Mouse (Mus musculus) MEL-GATA-1-ER (cell line): ENCODE measurements at regions not wholly inside any gene's neighbourhood (a gene's known extent, or its start where the extent isn't known, plus 50 kb on each side); places are given as distances from the start of the nearest gene placed in this dataset.

Experiments
- DNase-seq: peaks from one replicate; pipeline ENCODE4 v3.0.0-alpha.2; 2012; ENCODE audit warnings: low read depth; ENCODE audit errors: extremely low read depth

DNA sequence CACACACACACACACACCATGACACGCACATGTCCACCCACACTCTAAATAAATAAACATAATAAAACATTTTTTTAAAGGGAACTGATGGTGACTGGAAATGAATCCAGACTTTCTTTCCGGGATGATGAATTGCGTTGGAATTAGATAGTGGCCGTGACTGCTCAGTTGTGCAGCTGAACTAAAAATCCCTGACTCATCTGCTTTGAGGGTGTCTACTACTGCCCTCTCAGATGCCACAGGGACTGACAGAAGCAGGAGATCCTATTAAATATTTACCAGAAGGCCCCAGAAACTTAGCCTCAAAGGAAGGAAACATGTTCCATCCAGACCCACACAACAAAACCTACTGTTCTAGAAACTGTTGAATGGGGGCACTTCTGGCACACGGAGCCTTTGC, 65.7 kb downstream of the Polr2m start:
- no peak for DNase-seq

DNA sequence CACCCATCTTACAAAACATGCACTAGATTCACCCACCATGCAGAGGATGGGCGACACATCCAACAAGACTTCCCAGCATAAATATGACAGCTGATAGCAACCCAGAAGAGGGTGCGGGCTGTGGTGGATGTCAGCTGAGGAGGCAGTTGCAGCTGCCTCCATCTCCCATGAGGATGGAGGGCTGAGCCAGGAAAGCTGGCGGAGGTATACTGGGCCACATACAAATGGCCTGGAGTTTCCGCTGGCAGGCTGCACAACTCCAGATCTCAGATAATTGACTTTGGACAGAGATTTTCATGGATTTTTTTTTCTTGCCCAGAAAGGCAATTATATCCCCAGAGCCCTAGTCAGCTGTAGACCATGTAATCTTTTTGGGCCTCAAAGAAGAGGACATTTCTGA, 67.2 kb downstream of the Polr2m start:
- no peak for DNase-seq

DNA sequence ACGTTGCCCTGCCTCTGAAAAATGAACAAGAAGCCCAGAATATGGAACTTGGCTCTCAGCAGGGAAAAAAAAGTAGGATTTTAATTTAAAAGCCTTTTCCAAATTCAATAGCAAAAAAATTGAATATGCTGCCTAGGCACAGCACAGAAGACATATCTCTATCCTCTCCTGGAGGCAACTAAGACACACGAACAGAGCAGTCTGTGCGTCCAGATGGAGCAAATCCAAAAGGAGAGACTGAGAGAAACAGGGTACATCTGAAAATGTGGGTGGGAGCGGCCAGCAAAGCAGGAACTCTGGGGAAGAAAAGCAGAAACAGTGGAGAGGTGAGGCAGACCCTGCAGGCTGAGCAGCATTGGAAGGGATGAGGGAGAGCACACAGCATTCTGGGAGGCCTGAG, 68.5 kb downstream of the Polr2m start:
- DNase-seq: no peak

DNA sequence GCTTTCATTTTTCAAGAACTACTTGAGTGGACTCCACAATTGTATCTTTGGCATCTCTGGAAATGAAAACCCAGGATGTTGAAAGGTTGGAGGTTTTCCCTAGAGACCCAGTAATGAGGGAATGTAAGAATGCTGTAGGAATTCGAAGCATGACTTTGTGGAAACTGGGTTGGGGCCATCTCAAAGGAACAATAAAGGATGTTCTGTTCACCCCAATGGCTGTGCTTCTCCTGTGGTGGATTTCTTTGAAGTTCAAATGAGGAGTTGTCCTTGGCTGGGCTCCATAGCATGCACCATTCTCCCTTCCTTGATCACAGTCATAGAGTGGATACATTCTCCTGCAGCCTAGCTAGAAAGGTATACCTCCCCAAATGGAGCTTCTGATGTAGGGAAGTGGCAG, 74.6 kb downstream of the Polr2m start:
- no peak for DNase-seq

DNA sequence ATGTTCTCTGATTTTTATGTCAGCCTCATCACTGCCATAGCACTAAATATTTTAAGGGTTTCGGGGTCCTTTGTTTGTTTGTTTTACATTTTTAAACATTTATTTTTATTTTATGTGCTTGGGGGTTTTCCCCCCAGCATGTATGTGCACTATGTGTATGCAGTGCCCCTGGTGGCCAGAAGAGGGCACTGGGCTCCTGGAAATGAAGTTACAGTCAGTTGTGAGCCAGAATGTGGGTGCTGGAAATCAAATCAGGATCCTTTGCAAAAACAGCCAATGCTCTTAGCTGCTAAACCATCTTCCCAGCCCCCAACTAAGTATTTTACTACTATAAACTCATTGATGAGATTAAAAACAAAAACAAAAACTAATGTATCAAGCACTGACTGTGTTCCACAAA, 75.8 kb downstream of the Polr2m start:
- DNase-seq: no peak

DNA sequence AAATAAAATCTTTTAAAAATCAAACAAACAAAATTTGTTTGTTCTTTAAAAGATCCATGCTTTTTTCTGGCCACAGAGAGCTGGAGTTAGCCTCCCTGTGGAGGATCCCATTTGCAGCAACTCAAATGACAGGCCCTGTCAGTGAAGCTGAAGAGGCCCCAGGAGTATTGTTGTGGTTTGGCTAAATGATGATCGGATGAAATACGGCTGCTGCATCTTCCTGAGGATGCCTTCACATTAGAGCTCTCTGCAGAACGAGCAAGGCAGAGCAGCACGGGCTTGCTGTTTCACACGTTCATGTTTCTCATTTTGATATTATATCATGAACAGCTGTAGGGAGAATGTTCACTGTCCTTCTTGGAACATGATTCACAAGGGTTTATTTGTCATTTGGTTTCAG, 76.8 kb downstream of the Polr2m start:
- DNase-seq: no peak

DNA sequence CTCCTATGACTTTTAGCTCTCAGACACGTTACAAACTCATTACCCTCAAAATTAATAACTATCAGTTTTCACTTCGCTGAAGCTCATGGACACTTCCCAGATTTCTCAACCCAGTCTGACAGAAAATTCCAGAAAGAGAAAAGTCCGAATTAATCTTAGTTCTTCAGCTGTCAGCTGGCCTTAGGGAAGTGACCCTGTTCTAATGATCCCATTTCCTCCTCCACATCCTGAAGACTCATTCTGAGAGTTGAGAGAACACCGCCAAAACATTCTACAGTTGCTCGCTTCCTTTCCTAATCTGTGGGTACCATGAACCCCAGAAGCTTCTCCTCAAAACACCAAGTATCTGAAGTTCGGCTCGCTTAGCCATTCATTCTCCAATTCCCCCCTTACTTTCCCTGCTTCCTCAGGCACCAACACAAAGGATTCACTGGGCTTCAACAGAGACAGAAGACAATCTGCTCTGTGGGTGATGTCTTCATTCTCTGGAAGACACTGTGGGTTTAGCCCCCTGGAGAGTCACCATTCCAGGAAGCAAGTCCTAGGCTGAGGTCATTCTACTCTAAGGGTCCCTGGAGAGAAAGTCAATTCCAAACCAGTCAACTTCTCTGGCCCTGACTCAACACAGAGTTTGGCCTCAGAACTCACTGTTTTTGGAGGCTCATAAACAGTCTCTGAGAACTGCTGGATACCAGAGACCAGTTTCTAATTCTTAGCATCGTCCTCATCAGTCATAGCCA, 81.2 kb downstream of the Polr2m start:
- DNase-seq: no peak

DNA sequence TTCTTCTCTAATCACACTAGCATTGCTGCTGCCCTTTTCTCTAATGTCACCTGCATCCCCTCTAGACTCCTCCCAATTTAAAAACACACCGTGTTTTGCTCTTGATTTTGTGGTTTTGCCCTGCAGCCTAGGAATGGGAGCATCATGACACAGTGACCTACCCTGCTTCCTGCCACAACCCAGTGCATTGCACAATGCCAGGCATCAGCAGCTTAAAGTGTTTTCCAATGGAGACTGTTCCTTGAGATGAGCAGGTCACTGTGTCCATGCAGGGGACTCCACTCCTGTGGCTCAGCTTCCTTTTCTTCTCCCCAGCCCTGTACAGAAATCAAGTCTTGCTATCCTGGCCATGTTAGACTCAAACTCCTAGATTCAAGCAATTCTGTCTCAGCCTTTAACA, 84.1 kb downstream of the Polr2m start:
- DNase-seq: no peak

DNA sequence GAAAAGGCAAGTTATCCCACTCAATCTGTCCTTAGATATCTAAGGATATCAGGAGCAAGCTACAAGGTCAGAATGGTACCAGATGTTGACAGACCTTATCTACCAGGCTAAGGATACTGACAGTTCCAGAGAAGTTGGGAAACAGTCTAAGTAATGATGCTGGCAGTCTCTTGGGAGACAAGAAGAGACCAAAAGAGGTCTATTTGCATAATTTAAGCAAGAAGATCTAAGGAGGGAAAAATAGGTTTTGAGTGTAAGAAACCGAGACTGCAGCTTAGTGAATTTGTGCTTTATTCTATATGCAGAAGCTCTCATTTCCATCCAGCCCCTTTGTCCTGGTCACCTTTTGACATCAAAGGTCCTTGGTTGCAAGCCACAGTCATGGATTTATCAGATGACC, 86.4 kb downstream of the Polr2m start:
- no peak for DNase-seq

DNA sequence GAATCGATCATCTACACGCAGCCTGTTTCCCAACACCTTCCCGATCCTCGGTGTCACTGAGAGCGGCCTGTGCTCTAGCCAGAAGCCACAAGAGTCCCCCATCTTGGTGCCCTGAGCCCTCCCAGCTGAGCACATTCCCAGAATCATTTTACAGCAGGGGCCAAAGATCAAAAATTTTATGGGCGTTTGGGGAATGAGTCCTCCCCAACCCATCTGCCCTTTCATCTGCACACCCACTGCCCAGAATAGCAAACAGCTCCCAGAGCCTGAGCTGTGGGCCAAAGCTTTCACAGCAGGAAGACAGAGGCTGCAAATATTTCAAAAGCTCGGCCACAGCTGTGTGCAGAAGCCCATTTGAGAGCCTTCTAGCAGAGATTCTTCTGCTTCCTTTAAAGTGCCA, 89.0 kb downstream of the Polr2m start:
- DNase-seq: no peak

DNA sequence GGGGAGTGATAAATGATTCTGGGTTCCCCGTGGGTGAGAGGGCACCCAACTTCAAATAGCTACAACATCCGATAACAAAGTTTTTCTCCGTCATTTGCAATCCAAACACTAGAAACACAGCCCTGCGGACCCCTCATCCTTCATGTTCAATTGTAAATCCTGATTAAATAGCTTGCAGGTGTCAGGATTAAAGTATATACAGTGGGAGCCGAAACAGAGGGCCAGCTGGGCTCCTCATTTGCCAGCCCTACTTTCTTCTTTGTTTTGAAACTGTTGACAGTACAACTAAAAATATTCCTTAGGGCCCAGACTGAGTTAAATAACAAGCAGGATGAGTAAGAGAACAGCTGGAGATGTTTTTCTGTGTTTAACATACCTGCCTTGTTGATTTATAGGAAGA, 95.5 kb downstream of the Polr2m start:
- no peak for DNase-seq

DNA sequence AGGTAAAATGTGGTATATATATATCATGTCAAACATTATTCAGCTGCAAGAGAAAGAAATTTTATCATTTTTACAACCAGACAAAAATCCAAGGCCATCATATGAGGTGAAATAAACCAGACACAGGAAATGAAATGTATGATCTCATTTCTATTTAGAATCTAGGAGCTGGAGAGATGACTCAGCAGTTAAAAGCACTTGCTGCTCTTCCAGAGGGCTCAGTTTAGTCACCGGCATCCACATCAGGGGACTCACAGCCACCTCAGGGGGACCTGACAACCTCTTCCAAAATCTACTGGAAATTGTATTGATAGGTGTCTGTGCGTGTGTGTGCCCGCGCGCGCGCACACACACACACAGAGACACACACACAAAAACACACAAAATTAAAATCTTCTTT, 98.3 kb downstream of the Polr2m start:
- DNase-seq: no peak

DNA sequence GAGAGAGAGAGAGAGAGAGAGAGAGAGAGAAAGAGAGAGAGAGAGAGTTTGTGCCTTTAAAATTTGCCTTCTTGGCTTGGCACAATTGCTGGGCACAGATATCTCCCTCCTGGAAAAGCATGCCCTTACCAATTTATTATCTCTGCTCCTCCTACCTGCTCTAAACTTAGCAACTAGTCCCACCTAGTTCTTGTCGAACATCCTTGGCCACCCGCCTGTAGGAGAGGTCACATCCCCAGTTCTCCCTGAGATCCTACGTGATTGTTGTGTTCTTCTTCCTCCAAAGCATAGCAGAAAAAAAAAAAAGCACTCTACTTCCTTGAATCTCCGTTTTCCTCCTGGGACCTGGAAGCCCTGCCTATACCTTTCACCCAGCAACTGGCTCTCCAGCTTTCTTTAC, 101.8 kb downstream of the Polr2m start:
- no peak for DNase-seq

DNA sequence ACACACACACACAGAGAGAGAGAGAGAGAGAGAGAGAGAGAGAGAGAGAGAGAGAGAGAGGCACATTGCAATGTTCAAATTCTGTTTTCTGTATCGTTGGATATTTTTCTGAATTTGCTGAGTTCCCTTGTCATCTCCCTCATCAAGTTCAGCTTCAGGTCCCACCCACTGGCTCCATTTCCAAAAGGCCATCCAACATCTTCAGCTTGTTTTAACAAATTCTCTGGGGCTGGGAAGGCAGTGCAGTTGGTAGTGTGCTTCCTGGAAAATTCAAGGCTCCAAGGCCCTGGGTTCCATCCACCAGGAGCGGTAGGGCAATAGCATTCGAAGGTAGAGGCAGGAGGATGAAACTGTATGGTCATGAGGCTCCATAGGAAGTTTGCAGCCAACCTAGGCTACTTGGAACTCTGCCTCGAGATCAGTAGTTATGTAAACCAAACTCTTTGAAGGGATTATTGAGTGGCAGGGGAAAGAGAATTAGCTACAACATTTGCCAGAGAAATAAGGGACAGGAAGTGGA, 105.9 kb downstream of the Polr2m start:
- DNase-seq: no peak

DNA sequence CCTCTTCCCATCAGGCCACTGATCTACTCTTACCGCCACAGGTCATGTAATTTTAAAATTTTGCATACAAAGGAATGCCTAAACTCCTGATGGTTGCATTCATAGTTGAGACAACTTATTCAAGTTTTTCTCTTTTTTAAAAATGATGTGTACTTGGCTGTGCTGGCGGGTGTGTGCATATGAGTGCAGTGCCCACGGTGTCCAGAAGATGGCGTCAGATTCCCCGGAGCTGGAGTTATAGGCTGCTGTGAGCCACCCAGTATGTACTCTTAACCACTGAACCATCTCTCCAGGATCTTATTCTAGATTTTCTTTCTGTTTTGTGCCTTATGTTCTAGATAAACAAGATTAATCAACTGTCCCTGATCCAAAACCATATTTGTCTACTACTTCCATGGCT, 116.0 kb downstream of the Polr2m start:
- no peak for DNase-seq

DNA sequence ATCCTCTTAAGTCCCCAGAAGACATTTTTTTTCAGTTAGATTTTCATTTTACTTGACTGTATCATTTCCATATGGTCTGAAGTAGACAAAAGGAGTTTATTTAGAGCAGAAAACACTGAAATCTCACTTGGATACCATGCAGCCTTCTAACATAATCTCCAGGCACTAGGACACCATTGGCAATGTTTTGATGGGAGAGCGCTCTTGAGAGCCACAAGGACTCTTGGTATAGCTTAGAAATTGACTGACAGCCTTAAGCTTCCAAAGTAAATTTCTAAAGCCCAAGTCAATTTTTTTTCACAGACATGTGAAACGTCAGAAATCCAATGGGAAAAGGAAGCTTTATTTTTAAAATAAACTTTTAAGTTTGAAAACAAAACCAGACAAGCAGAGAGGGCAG, 116.5 kb downstream of the Polr2m start:
- no peak for DNase-seq

DNA sequence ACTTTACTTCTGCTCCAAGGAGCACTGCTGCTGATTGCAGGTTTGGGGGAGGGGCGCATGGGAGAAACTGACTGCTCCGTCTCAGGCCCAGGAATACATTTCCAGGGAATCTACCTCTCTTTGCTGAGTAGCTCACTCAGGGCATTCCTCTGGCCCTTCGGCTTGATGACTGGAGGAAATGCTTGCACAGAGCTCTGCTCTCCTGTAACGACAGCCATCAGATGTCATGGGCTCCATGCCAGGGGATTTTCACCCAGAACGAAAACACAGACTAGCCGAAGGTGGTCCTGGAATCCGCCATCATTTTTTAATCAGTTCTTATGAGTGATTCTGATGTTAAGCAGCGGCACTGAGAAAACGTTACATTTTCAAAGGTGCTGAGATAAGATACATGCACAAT, 119.2 kb downstream of the Polr2m start:
- no peak for DNase-seq

DNA sequence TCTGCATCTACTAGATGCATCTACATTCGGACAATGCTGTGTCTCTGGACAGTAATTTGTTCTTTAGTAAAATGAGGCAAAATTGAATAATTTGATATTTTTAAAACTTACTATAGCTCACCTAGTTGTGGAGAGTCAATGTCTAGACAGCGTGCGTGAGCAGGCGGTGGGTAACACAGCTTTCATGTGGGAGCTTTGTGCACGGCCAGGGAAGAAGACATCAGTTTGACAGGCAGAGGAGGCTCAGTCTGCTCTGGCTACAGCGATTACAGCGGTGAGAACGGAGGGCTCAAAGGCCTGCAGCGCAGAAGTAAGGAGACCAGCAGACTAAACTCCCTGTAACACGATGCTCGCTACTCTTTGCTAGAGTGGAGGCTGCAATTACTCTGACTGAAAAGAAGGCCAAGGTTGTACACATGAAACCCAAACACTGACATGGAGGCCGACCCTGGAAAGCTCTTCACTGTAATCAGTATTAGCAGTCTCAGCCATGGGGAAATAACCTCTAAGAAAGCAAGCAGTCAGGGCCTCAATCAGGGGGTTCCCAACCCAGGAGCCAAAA, 120.5 kb downstream of the Polr2m start:
- no peak for DNase-seq

DNA sequence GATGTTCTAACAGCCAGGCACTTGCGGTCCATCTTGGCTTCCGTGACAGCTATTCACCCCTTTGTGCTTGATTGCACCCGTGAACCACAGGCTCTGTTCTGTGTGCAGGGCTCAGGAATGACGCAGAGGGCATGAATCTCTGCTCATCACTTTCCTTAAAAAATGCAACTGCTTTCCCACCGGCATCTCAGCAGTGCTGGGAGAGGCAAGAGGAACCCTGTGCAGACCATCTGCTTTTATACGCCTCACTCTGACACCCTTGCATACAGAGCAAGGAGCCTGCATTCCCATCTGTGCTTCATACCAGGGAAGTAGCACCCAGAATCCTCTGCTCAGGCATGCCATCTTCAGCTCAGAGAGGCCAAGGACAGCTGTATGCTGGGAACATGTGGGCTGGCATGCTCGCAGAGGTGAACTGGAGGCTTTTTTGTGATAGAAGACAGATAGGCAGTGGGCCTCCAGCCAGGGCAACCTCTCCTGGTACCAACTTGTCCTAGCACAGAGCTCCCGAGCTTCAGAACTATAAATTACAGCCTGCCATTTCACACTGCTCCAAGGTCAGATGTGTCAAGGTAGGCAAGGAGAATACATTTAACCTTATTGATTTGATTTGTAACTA, 121.6 kb downstream of the Polr2m start:
- DNase-seq: no peak

DNA sequence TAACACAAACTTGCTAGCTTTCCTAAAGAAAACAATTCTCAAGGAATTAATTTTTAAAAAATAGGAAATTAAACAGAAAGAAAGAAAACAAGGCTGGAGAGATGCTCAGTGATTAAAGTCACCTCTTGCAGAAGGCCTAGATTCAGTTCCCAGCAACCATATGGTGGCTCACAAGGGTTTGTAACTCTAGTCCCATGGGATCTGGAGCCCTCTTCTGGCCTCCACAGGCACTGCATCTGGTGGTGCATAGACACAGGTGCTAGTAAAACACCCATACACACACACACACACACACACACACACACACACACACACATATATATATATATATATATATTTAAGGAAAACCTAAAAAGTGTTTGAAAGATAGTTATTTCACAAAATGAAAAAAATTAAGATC, 123.3 kb downstream of the Polr2m start:
- no peak for DNase-seq

DNA sequence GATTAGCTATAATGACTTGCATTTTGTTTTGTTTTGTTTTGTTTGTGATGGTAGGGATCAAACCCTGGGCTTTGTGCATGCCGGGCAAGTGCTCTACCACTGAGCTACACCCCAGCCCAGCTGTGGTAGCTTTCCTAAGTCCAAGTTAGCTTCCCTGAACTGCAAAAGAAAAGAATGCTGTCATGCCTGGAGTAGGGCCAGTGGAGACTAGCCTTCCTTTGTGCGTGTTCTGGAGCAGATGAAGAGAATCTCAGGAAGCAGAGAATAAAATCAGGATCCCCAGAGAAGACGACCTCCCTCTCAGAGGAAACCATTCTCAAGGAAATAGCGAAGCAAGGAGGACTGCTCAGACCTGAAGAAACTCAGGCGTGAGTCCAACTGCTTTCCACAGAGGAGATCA, 123.8 kb downstream of the Polr2m start:
- DNase-seq: no peak

DNA sequence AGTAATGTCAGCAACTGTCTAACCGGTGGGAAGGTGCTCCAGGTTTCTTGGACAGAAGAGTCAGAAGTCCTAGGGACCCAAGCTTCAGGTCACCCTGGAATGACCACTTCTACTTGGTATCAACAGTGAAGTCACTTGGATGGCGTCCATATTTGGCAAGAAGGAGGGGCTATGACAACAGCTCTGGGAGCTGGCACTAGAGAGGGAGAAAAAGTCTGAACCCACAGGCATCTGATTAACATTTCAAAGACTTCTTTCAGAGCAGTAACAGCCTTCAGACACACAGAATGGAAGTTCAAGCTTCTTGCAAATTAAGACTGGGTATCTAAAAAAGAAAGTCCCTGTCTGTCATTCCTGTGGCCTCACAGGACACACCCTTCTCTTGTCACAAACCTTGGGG, 124.4 kb downstream of the Polr2m start:
- no peak for DNase-seq

DNA sequence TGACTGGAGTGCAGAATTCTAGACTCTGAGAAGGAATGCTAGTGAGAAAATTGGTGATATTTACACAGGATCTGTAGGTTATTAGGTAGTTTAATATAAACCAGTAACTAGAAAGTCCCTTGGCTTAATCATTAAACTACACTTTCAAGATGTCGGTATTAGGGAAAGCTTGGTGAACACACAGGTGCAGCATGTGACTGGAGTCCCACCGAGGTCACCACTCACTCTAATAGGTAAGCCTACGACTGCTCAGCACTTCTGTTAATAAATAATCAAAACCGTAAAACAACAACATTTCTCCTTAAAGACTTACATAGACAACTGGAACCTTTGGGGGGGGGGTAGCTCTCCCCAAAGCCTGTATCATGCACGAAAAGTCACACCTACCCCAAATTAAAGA, 125.1 kb downstream of the Polr2m start:
- DNase-seq: no peak
